Mouse (Mus musculus): ENCODE results near the gene Bclaf3.

Gene Bclaf3

GRCm38 (mm10) chrX:159626907-159627587 lies 100.6 kb downstream of the Bclaf3 start, which contains the start of gene Sh3kbp1:
Sh3kbp1 (plus strand) TSS chrX:159627272.
- CTCF ChIA-PET = interaction anchor here (0.9 kb wide), 1 partner anchor 289 kb away, joined by 4 read pairs; no protein-coding TSS in a partner anchor

DNA sequence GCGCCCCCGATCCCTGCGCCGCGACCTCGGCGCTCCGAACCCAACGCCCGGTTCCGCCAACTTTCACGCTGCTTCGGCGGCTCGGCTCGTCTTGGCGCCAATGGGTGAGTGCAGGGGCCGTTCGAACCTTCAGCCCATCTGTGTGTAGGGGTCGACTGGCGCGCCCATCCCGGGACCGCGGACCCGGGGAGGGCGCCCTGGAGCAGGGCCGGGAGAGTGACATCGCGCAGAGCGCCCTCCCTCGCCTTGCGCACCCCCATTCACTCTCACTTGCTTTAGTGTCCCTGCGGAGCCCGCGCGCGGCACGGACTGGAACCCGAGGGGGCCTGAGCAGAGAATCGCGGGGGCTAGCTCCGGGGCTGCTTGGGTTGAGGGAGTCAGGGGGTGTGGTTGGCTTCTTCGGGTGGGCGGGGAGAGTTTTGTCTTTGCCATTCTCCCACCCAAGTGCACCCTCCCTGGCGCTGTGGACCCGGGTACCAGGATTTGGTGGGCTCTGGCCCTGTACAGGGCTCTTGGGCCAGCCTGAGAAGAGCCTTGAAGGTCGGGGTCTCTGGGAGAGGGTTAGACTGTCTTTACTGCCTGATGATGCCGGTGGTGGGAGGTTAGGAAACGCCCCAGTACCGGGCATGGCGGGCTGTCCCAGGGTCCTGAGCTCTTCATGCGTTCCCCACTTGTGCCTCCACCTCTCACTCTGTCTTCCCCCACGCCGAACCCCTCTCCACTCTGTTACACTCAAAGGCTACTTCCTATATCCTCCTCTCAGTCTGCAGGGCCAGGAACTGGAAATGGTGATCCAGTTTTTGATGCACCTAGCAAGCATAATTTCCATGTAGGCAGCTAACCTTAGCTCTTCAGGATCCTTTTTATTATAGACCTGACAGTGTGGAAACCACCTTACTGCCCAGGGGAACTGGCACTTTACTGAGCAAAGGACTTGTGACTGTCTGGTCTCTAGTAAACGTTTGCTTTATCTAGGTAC lies 101.4 kb downstream of the Bclaf3 start:
- CTCF ChIA-PET = interaction anchor here (0.9 kb wide), 1 partner anchor 289 kb away, joined by 4 read pairs; no protein-coding TSS in a partner anchor

GRCm38 (mm10) chrX:159628629-159629028 lies 102.1 kb downstream of the Bclaf3 start:
- CTCF ChIA-PET = no interaction called here

DNA sequence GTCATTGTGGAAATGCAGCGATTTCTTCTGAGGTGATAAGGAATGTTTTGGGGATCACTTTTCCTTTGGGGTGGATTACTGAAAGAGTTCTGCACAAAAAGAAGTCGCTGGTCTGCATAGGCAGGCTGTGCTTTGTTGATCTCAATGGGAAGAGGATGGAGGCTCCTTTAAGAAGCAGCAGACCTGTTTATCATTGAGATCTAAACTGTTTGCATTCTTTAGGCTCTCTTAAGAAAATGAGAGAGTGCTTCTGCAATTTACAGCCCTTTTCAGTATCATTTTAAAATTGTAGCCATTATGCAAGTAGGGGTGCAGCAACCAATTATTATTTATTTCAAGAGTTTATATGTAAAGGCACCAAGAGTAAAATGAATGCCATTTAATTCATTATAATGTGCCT lies 102.7 kb downstream of the Bclaf3 start:
- CTCF ChIA-PET = no interaction called here

DNA sequence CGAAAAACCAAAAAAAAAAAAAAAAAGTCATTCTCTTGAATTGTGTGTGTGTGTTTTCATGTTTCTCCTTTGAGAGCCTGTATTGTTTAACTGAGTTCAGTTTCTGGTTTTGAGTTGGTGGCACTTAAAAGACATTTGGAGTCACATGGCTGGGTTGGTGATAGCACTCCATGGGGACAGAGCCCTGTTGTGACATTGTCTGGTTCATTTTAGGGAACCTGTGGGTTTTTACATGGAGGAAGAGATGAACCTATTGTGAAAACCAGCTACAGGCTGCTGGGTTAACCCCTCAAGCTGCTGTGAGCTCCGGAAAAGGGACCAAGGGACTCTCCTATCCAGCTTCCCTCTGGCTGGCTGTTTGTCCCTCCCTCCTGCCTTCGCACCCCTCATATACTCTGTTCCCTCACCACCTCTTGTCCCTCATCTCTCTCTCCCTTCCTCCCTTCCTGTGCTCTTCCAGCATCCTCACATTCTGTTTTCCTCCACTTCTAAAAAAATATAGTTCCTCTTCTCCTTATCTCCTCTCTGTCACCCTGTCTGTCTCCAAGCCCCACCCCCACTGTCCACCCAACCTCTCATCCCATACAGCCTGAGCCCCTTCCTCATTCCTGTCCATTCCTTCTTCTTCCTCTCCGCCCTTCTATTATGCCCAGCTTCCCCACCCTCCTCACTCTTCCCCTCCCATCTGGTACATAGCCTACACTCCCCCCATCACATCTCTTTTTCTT lies 112.2 kb downstream of the Bclaf3 start:
- CTCF ChIA-PET = interaction anchor here (0.7 kb wide), 1 partner anchor 145 kb away, joined by 3 read pairs; no protein-coding TSS in a partner anchor

DNA sequence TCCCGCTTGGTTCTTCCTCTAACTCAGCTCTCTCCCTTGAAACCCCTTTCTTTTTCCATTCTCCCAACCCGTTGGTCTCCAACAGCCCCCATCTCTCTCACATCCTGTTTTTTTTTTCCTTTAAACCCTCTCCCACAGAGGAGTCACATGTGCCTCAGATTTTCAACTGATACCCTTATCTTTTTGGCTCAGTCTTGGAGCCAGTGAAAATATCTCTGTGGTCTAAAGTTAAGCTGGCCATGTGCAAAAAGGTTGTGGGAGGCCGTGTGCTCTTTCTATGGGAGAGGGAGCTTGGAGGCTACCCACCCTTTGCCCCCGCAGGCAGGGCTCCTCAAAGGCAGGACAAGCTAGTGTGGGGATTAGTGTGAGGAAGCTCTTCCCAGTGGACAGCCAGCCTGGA lies 113.5 kb downstream of the Bclaf3 start:
- CTCF ChIA-PET = interaction anchor here (0.7 kb wide), 1 partner anchor 51 kb away, joined by 3 read pairs; no protein-coding TSS in a partner anchor
